Mouse (Mus musculus) ES-Bruce4 (cell line): ENCODE results near the gene Lonp2.

Experiments used
- CTCF ChIP-seq: IDR thresholded peaks from one replicate; pipeline ENCODE4 v1.8.1; 2011; ENCODE audit warnings: low read depth, low read length
- EP300 ChIP-seq: IDR thresholded peaks from 2 replicates; pipeline ENCODE4 v1.6.1; 2011; ENCODE audit warnings: low read depth, low read length; ENCODE audit not compliant: insufficient read depth
- POLR2A ChIP-seq: IDR thresholded peaks from one replicate; pipeline ENCODE4 v1.8.1; 2011; ENCODE audit warnings: low read length; ENCODE audit not compliant: insufficient read depth

DNA sequence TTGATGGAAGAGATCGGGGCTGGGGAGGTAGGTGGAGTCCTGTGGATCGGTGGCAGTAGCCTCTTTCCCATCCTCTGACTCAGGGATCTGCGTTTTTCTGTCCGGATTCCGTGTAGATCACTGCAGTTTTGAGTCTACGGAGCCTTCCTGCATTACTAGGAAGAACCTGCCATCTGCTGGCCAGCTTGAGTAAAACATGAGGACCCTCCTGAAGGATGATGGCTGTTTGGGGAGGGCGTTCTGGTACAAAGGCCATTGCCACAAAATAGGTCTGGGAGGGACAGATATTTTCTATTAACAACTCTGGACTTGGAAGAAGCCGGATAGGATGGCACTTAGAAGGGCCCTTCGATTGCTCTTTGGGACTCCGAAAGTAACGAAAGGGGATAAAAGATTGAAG lies 38.7 kb upstream of the Lonp2 start:
- TF ChIP-seq CTCF, result peak; percentile 66
- TF ChIP-seq EP300, result no peak
- TF ChIP-seq POLR2A, result no peak
